Mouse (Mus musculus) small intestine, adult 2 months (tissue): ENCODE results near the gene Rad1. TPM values are rescaled to one million over a fixed set of nuclear protein-coding genes. Genes with fewer than 3 reads are reported as not detected.
A peak's percentile ranks its signal among the peaks of the same experiment; 100 is the strongest.
"Not testable (repeated sequence)": the region's sequence is repeated elsewhere in the genome, so short reads cannot be mapped to it uniquely, and the experiment has no call there.

ENCODE experiments used
- H3K27ac ChIP-seq: fragments of 200-500 bp; 2 replicates; pipeline ENCODE4 v1.5.1; 2012; ENCODE audit warnings: low read depth, low read length, control low read depth, inconsistent platforms; ENCODE audit not compliant: insufficient read depth
- H3K27me3 ChIP-seq: fragments of 200-500 bp; 2 replicates; pipeline ENCODE4 v1.6.1; 2012; ENCODE audit warnings: mild to moderate bottlenecking, moderate library complexity, low read length, inconsistent platforms; ENCODE audit not compliant: control insufficient read depth, insufficient read depth
- H3K36me3 ChIP-seq: fragments of 200-500 bp; 2 replicates; pipeline ENCODE4 v1.6.1; 2012; ENCODE audit warnings: mild to moderate bottlenecking, low read length, control low read depth, inconsistent platforms; ENCODE audit not compliant: control insufficient read depth, insufficient read depth
- H3K4me1 ChIP-seq: fragments of 200-500 bp; 2 replicates; pipeline ENCODE4 v1.6.1; 2012; ENCODE audit warnings: low read length, inconsistent platforms, mixed read lengths; ENCODE audit not compliant: control insufficient read depth, insufficient read depth, insufficient read length
- H3K4me3 ChIP-seq: fragments of 200-500 bp; 2 replicates; pipeline ENCODE4 v1.5.1; 2012; ENCODE audit warnings: low read depth, mild to moderate bottlenecking, control low read depth, inconsistent platforms, low read length, moderate library complexity
- CTCF ChIP-seq: fragments of 200-500 bp; IDR thresholded peaks from 2 replicates; pipeline ENCODE4 v1.5.1; 2012; ENCODE audit warnings: low read depth, mild to moderate bottlenecking, control low read depth, inconsistent platforms, low read length, moderate library complexity, mixed read lengths; ENCODE audit not compliant: insufficient replicate concordance, insufficient read length; ENCODE audit errors: extremely low read depth
- POLR2A ChIP-seq: fragments of 200-500 bp; IDR thresholded peaks from 2 replicates; pipeline ENCODE4 v1.6.1; 2012; ENCODE audit warnings: low read depth, mild to moderate bottlenecking, control low read depth, inconsistent platforms, low read length, moderate library complexity
- WGBS: fragments of 180-500 bp; shearing (Covaris S2); methylation state at CpG from one replicate; pipeline ENCODE4 v1.1.7; 2018; 5-methylcytosine and 5-hydroxymethylcytosine counted together
- polyA plus RNA-seq: library from polyadenylated mRNA; depleted of rRNA; stranded (reverse); fragments of >200 nt; gene quantifications from 2 replicates; pipeline ENCODE4 v1.2.3, GENCODE M21; 2012

Gene Rad1
- polyA plus RNA-seq, 1 experiment, result 2.7 TPM

DNA sequence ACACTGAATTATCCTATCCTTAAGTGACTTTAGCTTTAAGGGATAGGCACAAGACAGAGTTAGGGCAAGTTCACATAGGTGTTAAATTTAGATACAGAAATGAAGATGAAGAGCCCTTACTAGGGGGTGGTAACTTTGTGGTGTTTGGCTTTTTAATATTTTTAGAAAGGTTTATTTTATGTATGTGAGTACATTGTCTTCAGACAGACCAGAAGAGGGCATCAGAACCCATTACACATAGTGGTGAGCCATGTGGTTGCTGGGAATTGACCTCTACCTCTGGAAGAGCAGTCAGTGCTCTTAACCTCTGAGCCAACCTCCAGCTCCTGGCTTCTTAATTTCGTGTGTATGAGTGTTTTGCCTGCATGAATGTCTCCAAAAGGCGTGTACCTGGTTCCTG lies 1.4 kb downstream of the Rad1 start:
- Histone ChIP-seq H3K27me3 (no peaks in the 10 kb centered on the region), H3K4me1 (no peaks in the 10 kb centered on the region; the same call in none of the 2 replicates), H3K27ac (no peak overlapping the region), H3K36me3 (peaks cover 15% of the 10 kb centered on the region), H3K4me3 (no peak overlapping the region)
- TF ChIP-seq CTCF (no peak), POLR2A (no peak)
- WGBS, result 34% methylated on average over 2 of the region's 2 CpGs

DNA sequence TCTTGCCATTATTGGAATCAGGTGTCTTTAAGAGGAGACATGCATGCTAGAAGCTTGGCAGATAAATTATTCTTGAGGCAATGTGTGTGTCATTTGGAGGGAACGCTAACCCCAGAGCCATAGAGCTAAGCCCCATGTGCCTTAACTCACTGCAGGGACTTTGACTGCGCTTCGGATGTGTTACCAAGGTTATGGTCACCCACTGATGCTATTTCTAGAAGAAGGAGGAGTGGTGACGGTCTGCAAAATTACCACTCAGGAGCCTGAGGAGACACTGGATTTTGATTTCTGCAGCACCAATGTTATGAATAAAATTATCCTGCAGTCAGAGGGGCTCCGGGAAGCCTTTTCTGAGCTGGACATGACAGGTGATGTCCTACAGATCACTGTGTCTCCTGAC lies 4.3 kb downstream of the Rad1 start:
- Histone ChIP-seq H3K27ac (no peak overlapping the region), H3K4me1 (no peaks in the 10 kb centered on the region; the same call in 1 of the 2 replicates), H3K4me3 (no peak overlapping the region), H3K27me3 (no peaks in the 10 kb centered on the region), H3K36me3 (peaks cover 14% of the 10 kb centered on the region)
- 95% methylated on average over 5 of the region's 5 CpGs for WGBS
- TF ChIP-seq CTCF (no peak), POLR2A (no peak)

DNA sequence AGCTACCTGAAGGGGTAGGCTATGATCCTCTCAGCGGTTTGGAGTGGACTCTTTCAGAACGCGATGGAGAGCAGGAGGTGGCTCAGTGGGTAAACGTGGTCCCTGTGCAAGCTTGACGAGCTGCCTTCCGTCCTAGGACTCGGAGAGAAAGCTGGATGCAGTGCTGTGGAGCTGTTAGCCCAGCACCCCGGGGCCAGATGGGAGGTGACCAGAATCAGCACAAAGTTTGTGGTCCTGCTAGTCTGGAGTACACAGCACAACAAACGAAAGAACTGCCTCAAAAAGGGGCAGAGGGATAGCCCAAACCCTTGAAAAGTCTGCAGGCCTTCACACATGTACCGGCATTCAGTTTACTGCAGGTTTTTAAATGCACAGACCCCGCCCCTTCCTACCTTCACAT lies 10.1 kb downstream of the Rad1 start:
- H3K4me1 ChIP-seq, result no peaks in the 10 kb centered on the region
- H3K27ac ChIP-seq, result no peak overlapping the region
- WGBS, result 93% methylated on average over 11 of the region's 11 CpGs
- no peaks in the 10 kb centered on the region for H3K27me3 ChIP-seq
- H3K36me3 ChIP-seq, result peaks cover 13% of the 10 kb centered on the region
- H3K4me3 ChIP-seq, result no peak overlapping the region
- no peak for TF ChIP-seq CTCF
- no peak for TF ChIP-seq POLR2A

DNA sequence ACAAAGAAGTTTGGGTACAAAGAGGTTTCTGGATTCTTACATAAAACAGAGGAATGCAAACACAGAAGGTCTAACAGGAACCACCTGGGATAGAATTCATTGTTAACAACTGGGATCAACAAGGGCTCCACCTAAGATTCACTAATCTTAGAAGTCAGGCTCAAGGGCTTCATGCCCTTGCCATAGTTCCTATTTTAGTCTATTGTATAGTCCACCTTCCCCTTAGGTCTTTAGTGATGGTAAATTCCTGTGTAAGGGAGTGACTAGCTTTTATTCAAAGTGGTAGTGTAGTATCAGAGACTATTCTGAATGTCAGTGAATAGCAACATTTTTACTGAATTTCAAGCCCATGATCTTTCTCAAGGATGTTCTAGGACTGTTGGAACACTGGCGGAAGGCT lies 10.9 kb downstream of the Rad1 start:
- 100% methylated on average over 1 of the region's 1 CpGs for WGBS

DNA sequence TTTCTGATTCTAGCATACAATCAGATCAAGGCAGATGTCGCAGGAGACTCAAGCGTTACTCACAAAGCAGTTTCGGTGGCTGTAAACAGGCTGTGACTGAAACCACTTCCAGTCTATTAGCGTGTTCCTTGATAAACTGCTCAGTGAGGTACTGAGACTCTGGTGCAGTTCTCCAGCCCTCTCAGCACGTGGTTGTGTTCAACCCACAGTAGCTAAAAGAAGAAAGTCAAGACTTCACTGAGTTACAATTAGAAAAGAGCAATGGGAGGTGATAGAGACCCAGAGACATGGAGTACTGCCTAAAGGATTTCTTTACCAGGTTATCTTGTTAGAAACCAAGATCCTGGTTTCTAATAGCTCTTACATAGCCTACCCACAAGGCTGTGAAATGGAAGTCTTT lies 13.8 kb downstream of the Rad1 start:
- Histone ChIP-seq H3K4me1 (no peaks in the 10 kb centered on the region), H3K36me3 (peaks cover 5% of the 10 kb centered on the region), H3K27ac (no peak overlapping the region), H3K27me3 (no peaks in the 10 kb centered on the region), H3K4me3 (no peak overlapping the region)
- TF ChIP-seq CTCF (no peak), POLR2A (no peak)
- 79% methylated on average over 5 of the region's 5 CpGs for WGBS

More for the DNA sequence above, 10.9 kb downstream of the Rad1 start:
- H3K36me3 ChIP-seq, result peaks cover 13% of the 10 kb centered on the region
- not testable (repeated sequence) for H3K27ac ChIP-seq, H3K27me3 ChIP-seq, H3K4me1 ChIP-seq, H3K4me3 ChIP-seq

DNA sequence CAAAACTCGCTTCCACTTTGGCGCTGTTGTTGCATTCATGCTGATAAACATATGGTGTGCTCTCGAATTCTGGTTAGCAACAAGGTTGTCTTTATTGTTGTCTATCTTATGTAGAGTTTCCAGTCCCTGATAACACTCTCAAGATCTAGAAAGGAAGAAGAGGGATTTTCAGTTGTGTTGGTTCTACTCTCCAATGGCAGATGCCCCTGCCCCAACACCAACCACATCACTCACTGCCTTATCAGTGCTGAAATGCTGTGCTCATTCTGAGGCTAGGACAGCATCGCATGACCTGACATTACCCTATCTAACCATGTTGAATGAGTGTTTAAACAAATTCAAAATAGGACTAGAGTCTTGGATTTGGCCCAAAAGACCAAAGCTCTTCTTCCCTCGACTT lies 14.2 kb downstream of the Rad1 start:
- Histone ChIP-seq H3K36me3 (peaks cover 5% of the 10 kb centered on the region), H3K27me3 (no peaks in the 10 kb centered on the region), H3K4me3 (no peak overlapping the region), H3K27ac (no peak overlapping the region), H3K4me1 (no peaks in the 10 kb centered on the region)
- 75% methylated on average over 5 of the region's 5 CpGs for WGBS
- no peak for TF ChIP-seq CTCF
- TF ChIP-seq POLR2A, result no peak

DNA sequence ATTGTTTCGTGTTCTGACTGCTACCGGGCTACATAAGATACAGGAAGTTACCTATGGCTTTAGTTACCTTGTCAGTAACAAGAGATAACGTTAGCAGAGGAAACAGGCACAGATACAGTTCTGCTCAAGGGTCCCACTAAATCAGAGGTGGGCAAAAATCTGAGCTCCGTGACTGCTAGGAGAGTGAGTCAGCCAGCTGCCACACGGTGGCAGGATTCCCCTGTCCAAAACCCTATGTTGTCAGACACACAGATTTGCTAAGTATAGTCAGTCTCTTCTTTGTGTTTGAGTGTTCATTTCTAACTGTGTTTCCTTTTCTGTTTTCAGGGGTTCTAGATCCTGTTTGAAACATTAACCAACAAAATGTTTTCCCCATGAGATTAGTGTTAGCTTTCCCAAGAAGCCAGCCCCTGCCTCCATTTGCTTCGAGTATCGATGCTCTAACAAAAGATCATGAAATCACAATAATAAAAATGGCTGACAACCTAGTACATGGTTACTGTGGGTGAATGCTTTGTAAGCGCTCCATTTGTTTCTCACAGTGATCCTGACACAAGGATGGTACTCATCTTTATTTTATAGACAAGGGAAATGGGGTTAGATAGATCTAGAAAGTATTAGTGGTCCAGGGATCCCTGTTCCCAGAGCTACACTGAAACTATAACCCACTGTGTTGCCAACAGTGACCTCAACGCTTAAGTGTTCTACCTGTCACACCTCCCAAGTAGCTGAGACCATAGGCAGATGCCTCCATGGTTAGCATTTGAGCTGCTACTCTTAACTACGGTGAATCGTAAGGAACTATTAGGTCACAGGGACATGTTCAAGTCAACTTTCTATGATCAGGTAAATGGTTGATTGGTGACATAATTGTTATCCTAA lies 15.3 kb downstream of the Rad1 start:
- peaks cover 2% of the 10 kb centered on the region for H3K36me3 ChIP-seq
- 53% methylated on average over 11 of the region's 11 CpGs for WGBS
- H3K4me3 ChIP-seq, result no peak overlapping the region
- no peak overlapping the region for H3K27ac ChIP-seq
- TF ChIP-seq CTCF (peak; percentile 67; the same call in 1 of the 2 replicates), POLR2A (no peak)
- H3K27me3 ChIP-seq, result no peaks in the 10 kb centered on the region
- H3K4me1 ChIP-seq, result no peaks in the 10 kb centered on the region
